Mouse (Mus musculus) kidney, postnatal 0 days (tissue): ENCODE measurements around the gene Krt78. TPM values are rescaled to one million over a fixed set of nuclear protein-coding genes. Genes with fewer than 3 reads are reported as not detected.

ENCODE experiments used
- ATAC-seq: fragments of 200-750 bp; cut with Nextera tagmentation; replicated peaks from 2 replicates; pipeline ENCODE4 v1.8.0; 2017; ENCODE audit warnings: low read depth, moderate number of reproducible peaks, moderate TSS enrichment, moderate library complexity; ENCODE audit not compliant: low FRiP score
- DNase-seq: peaks from one replicate; pipeline ENCODE4 v3.0.0-alpha.2; 2016; ENCODE audit warnings: low spot score
- H3K27ac ChIP-seq: fragments of 300-500 bp; sonication (generic); 2 replicates; pipeline ENCODE4 v1.5.1; 2014; ENCODE audit warnings: mild to moderate bottlenecking
- H3K27me3 ChIP-seq: fragments of 300-500 bp; sonication (generic); 2 replicates; pipeline ENCODE4 v1.6.1; 2014; ENCODE audit warnings: low read length, mixed read lengths; ENCODE audit not compliant: insufficient read depth
- H3K36me3 ChIP-seq: fragments of 300-500 bp; sonication (generic); 2 replicates; pipeline ENCODE4 v1.6.1; 2014; ENCODE audit warnings: low read length, mixed read lengths; ENCODE audit not compliant: insufficient read depth
- H3K4me1 ChIP-seq: fragments of 300-500 bp; sonication (generic); replicated peaks from 2 replicates; pipeline ENCODE4 v1.6.1; 2014; ENCODE audit warnings: antibody characterized with exemption, low read length, mixed read lengths; ENCODE audit not compliant: insufficient read depth
- H3K4me2 ChIP-seq: fragments of 300-500 bp; sonication (generic); 2 replicates; pipeline ENCODE4 v1.6.1; 2014; ENCODE audit warnings: mild to moderate bottlenecking, low read length, moderate library complexity, mixed read lengths
- H3K4me3 ChIP-seq: fragments of 300-500 bp; sonication (generic); replicated peaks from 2 replicates; pipeline ENCODE4 v1.5.1; 2014; ENCODE audit warnings: low read depth, low read length
- H3K9ac ChIP-seq: fragments of 300-500 bp; sonication (generic); 2 replicates; pipeline ENCODE4 v1.6.1; 2014; ENCODE audit warnings: low read depth, low read length
- H3K9me3 ChIP-seq: fragments of 300-500 bp; sonication (generic); replicated peaks from 2 replicates; pipeline ENCODE4 v1.6.1; 2016; ENCODE audit warnings: low read length, inconsistent platforms, mixed read lengths
- CTCF ChIP-seq: IDR thresholded peaks from 2 replicates; pipeline ENCODE4 v1.5.1; 2016; ENCODE audit warnings: antibody characterized with exemption, low read depth, mild to moderate bottlenecking, moderate library complexity
- WGBS: fragments of 180-500 bp; shearing (Covaris S2); extraction: QIAGEN DNeasy Blood & Tissue Kit; methylation state at CpG from one replicate; pipeline ENCODE4 v1.1.7; 2014; 5-methylcytosine and 5-hydroxymethylcytosine counted together
- polyA plus RNA-seq: library from polyadenylated mRNA; unstranded; fragments of >200 nt; fragmentation: Nextera tagmentation; extraction: Ambion mirVana; gene quantifications from 2 replicates; pipeline ENCODE4 v1.2.1, GENCODE M21; 2015

Krt78 gene
- polyA plus RNA-seq, 1 experiment from 2014 or later = 0.07 TPM

DNA sequence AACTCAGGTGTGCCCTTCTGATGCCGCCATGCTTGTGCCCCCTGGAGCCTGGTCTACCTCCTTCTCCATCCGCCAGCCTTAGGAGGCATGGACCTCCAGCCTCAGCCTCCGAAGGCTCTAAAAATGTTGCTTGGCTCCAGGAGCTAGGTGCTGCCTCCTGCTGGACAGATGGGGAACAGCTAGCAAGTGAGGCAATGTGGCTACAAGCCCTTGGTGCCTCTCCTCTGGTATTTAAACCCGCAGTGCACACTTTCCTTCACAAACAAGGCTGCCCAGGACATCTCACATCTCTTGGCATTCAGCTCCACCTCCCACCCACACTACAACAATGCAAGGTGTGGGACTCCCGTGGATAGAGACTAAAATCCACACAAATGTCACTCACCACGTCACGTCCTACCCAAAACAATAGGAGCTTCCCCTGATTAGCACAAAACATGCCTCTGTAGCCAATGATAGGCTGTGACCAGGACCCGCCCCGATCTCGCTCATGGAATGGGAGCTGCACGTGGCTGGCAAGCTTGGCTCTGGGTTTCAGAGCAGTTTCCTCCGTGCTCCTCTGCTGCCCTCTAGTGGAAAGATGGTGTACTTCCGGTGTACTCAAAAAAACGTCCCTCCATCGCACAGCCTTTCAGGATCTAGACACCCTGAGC lies 30.0 kb upstream of the Krt78 start:
- Histone ChIP-seq H3K4me3 (no peak overlapping the region), H3K36me3 (no peaks in the 10 kb centered on the region), H3K27me3 (no peaks in the 10 kb centered on the region), H3K27ac (peak overlapping the region; percentile 67), H3K9me3 (no peaks in the 10 kb centered on the region), H3K4me1 (no peaks in the 10 kb centered on the region), H3K4me2 (peak overlapping the region; percentile 49), H3K9ac (no peak overlapping the region)
- peak; percentile 90 for TF ChIP-seq CTCF
- ATAC-seq (peak; percentile 92), DNase-seq (peak; percentile 99)
- 4% methylated on average over 15 of the region's 15 CpGs for WGBS

DNA sequence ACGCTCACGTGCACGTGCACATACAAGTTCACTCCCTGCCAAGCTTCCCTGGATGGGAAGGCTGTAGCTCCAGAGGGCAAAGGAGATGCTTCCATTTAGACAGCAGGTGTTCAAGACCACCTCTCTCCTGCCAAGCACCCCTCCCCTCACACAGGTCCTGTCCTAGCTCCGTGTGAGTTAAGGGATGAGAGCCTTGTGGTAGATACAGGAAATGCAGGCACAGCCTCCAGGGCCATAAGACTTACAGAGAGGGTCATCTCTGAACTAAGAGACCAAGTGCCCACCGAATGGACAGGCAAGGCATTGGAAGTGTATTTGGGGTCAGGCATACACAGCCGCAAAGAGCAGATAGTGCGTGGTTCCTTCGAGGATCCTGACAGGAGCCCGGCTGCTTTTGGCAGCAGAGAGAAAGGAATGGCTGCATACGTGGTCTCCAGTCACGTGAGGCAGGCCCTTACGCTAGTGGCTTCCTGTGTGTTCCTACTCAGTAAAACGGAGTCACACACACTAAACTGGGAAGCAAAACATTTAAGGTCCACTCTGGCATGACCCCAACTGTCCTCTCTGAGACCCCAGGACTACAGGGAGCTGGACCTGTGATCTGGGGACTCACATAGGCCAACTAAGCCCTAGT lies 29.3 kb upstream of the Krt78 start:
- no peak overlapping the region for H3K27ac ChIP-seq
- H3K36me3 ChIP-seq = no peaks in the 10 kb centered on the region
- WGBS = 78% methylated on average over 13 of the region's 13 CpGs
- ATAC-seq (no peak), DNase-seq (no peak)
- H3K4me2 ChIP-seq = no peak overlapping the region
- H3K4me3 ChIP-seq = no peak overlapping the region
- no peaks in the 10 kb centered on the region for H3K27me3 ChIP-seq
- no peaks in the 10 kb centered on the region for H3K4me1 ChIP-seq
- no peak overlapping the region for H3K9ac ChIP-seq
- no peak for TF ChIP-seq CTCF
- no peaks in the 10 kb centered on the region for H3K9me3 ChIP-seq

DNA sequence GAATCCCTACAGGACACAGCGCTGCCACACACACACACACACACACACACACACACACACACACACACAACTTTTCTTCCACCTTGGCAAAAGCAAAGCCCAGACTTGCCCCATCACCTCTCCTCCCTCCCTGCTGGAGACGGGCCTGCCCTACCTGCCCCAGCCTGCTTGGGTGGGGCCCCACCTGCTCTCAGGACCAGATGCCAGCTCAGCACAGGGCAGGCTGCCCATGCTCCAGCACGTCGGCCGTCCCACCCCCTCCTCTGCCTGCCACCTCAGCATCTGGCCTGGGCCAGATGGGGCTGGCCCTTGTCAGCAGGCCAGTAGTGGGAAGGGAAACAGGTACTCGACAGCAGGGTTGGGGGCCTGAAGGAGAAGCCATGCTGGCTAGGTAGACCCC lies 26.8 kb upstream of the Krt78 start:
- Histone ChIP-seq H3K4me2 (no peak overlapping the region), H3K4me1 (peaks cover 22% of the 10 kb centered on the region), H3K36me3 (no peaks in the 10 kb centered on the region), H3K9ac (no peak overlapping the region), H3K27ac (peak overlapping the region; percentile 75; the same call in 1 of the 2 replicates), H3K9me3 (no peaks in the 10 kb centered on the region), H3K27me3 (no peaks in the 10 kb centered on the region), H3K4me3 (no peak overlapping the region)
- no peak for TF ChIP-seq CTCF
- ATAC-seq (peak; percentile 30; the same call in 1 of the 2 replicates), DNase-seq (no peak)
- 45% methylated on average over 6 of the region's 6 CpGs for WGBS

DNA sequence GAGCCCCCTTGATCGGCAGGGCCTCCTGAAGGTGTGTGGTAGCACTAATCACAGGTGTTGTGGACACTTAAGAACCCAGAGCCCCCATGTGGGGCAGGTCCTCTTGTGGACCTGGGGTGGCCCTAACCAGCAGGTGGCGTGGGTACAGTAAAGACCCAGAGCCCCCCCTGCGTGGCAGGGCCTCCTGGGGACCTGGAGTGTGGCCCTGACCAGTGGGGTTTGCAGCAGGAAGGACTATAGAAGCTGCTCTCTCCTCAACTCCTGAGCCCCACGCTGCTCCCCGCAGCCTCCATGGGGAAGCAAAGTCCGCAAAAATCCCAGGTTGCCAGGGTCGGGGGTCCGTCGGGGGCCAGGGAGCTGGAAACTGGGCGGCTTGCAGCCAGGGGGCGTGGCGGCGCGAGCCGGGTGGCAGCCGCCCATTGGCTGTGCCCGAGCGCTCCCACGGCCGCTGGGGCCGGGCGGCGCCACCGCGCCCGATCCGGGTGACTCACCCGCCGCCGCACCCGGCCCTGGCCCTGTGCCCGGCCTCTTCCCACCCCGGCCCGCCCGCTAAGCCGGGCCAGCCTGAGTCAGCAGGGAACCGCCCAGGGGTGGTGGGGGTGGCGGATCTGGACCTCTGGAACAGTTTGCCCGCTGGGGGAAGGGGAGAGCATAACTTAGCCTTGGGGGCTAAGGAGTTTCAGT lies 23.1 kb upstream of the Krt78 start:
- Histone ChIP-seq H3K9me3 (no peaks in the 10 kb centered on the region), H3K9ac (peak overlapping the region; percentile 55), H3K27me3 (no peaks in the 10 kb centered on the region), H3K4me1 (peaks cover 25% of the 10 kb centered on the region), H3K4me3 (peak overlapping the region; percentile 14; the same call in 1 of the 2 replicates), H3K4me2 (peak overlapping the region; percentile 54), H3K27ac (peak overlapping the region; percentile 94), H3K36me3 (no peaks in the 10 kb centered on the region)
- peak; percentile 90 for DNase-seq
- 2% methylated on average over 38 of the region's 39 CpGs for WGBS
- TF ChIP-seq CTCF = peak; percentile 39; the same call in 1 of the 2 replicates
- peak; percentile 91 for ATAC-seq

DNA sequence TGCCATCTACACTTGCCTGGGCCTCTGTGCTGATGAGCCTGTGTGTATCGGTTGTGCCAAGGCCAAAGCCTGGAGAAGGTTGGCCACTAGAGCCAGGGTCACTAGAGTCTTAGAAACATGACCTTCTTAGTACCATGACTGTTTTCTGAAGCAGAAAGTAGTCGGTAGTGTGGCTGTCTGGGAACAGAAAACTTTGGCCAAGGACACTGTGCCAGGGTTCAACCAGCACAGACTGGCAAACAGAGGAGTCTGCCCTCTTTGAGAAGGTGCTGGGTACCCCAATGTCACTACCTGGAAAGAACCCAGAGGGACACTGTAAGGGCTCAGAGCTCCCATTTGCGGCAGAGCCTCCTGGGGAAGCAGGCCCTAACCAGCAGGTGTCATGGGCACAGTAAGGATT lies 22.6 kb upstream of the Krt78 start:
- peak overlapping the region; percentile 54; the same call in 1 of the 2 replicates for H3K4me2 ChIP-seq
- peak overlapping the region; percentile 94 for H3K27ac ChIP-seq
- 23% methylated on average over 3 of the region's 3 CpGs for WGBS
- H3K27me3 ChIP-seq = no peaks in the 10 kb centered on the region
- H3K36me3 ChIP-seq = no peaks in the 10 kb centered on the region
- H3K4me1 ChIP-seq = peaks cover 25% of the 10 kb centered on the region
- H3K4me3 ChIP-seq = no peak overlapping the region
- H3K9me3 ChIP-seq = no peaks in the 10 kb centered on the region
- H3K9ac ChIP-seq = peak overlapping the region; percentile 55; the same call in 1 of the 2 replicates
- ATAC-seq (no peak), DNase-seq (no peak)
- no peak for TF ChIP-seq CTCF

DNA sequence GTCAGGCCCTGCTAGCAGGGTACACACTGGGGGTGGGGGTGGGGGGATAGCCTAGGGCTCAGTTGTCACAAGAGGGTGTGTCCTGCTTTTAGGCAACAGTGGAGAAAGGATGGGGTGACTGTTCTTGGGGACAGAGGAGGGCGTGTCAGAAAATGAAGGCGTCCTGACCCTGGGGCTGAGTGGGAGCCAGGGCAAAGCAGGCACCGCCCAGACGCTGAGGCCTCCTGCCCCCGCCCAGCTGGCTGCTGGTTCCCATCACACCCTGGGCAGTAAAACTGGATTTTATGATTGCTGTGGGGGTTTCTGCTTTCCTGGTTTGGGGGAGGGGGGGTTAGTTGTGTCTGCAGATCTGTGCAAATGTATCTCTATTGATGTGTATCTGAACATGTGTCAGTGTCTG lies 21.9 kb upstream of the Krt78 start:
- Histone ChIP-seq H3K9me3 (no peaks in the 10 kb centered on the region), H3K36me3 (no peaks in the 10 kb centered on the region), H3K9ac (no peak overlapping the region), H3K27me3 (no peaks in the 10 kb centered on the region), H3K4me1 (peaks cover 25% of the 10 kb centered on the region), H3K4me2 (no peak overlapping the region), H3K4me3 (no peak overlapping the region), H3K27ac (peak overlapping the region; percentile 94)
- ATAC-seq (no peak), DNase-seq (peak; percentile 44)
- TF ChIP-seq CTCF = no peak
- 21% methylated on average over 5 of the region's 5 CpGs for WGBS
